13 mouse cellular contexts compared by ENCODE assay signal in genomic region chr9:67664773-67665172, GRCm38 (mm10).
"Had no signal": no experiment of that assay in that cellular context is flagged by ENCODE, and none has a peak within 500 bp of the region (broad histone marks: within the 10 kb centered on the region; RNA-seq: fewer than 3 reads in every experiment).

No protein-coding gene starts in this region.

- H3K9ac ChIP-seq: liver, embryonic 14.5 days had no signal

- H3K4me3 ChIP-seq: left cerebral cortex, adult 2 months had no signal

- H3K4me2 ChIP-seq: midbrain, embryonic 11.5 days had no signal

- H3K27ac ChIP-seq: kidney, postnatal 0 days; left cerebral cortex, adult 2 months; liver, embryonic 14.5 days had no signal

- DNase-seq: kidney, adult 18-20 months; kidney, postnatal 36 days; layer of hippocampus, postnatal 36 days; lung, adult 2 months; lung, postnatal 14 days; lung, postnatal 4 days; midbrain, embryonic 14.5 days; thymus, adult 18-20 months; thymus, postnatal 36 days had no signal
